Mouse (Mus musculus): ENCODE measurements around the gene Nrn1.

Nrn1 gene

DNA sequence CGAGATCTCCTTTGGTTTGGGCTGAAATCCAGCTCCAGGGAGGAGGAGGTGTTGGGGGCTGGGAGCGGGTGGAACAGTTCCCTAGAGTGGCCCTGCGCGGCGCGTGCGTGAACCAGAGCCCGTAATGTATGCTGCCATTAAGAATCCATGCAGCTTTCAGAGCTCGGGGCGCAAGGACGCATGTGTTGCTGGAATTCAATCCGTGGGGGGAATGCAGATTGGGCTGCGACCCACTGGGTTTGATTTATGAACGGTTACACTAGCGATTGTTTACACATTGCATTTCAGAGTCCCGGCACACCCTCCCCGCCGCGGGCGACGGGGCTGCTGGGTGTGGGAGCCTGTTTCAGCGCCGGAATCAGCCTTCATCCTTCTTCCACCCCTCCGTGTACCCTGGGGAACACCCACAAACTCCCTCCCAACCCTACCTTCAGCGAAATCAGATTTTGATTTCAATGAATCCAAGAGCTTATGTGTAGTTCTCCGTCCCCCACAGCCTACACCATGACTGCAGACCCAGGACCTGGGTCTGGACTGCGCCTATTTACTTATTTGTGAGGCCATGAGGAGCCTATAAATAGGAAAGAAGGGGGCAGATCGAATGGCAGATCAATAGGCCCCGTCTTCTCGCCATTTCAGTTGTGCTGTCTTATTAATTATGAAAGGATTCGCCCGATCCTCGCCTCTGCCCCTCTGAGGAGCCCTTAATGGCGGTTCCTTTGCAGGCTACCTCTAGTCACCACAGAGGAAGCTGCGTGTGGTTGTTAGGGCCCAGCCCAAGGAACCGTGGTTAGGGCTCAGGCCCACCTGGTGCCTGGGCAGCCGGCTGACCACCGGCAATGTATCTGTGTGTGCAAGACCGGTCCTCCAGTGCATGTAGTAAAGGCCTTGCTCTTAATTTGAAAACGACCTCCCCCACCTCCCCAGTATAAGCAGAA lies 10.1 kb downstream of the Nrn1 start:
- peak; percentile 83 for DNase-seq

DNA sequence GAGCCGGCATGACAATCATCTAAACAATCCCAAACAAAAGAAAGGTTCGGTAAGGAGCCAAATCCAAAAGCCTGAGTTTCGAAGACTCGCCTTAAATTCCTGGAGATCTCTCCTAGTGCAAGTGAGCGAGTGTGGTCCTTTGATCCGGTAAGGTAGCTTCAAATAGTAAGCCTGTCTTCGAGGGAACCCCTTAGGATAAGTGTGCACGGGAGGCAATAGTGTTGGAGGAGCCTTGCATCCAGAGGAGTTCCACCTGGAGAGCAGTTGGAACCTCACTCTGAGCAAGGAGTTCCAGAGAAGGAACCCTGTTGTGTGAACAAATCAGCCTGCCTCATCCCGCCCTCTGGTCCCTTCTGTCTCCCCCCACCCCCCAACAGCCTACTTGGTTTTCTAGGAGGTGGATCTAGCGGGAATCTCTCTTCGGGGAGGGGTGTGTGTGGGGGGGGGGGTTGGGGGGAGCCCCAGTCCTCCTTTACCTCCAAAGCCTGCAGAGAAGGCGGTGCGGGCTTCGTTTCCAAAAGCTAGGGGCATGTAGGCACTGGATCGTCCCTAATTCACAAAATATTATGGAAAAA lies 11.1 kb downstream of the Nrn1 start:
- peak; percentile 39 for DNase-seq

DNA sequence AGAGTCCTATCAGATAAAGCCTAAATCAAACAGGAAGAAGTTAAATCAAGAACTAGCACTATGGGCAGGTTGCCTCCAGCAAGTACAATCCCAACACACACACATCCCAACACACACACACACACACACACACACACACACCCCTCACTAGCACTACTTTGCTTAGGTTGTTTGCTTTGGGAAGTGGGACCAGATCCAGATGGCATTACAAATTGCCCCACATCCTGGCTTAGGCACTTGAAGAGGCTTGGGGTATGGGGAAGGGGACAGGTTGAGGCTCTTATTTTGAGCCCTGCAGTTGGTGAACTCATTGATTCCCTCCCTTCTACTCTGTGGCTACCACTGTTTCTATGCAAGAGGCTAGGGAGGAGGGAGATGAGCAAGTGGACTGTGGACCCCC lies 12.6 kb downstream of the Nrn1 start:
- DNase-seq: no peak

DNA sequence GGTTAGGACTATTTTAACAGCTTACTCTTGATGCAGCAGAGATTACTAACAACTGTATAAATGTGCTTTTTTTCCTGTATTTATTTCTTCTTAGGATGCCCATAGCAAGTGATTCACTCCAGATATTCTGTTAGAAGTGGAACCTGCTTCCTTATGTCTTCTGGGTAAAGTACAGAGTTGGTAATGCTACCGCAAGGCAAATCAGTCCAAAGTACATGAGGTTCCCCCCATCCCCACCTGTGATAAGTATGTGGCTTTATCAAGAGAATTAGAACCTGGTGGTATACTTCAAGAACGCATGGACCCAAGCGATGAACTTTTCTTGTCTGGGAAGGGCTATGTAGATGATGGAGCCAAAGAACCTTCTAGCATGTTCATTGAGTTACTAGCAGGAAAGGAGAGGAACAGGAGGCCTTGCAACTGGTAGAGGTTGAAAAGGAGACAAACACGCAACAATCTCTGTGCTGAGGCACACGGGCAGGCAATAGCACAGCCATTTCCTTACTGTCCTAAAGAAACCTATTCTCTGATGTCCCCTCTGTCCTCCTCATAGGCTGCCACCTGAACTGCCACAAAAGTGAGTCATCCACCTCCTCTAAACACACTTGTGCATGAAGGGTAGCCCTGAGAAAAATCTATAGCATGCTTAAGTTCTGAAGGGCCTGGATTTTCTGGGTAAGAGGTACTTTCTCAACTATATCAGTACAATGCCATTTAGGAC lies 14.5 kb downstream of the Nrn1 start:
- DNase-seq: no peak

DNA sequence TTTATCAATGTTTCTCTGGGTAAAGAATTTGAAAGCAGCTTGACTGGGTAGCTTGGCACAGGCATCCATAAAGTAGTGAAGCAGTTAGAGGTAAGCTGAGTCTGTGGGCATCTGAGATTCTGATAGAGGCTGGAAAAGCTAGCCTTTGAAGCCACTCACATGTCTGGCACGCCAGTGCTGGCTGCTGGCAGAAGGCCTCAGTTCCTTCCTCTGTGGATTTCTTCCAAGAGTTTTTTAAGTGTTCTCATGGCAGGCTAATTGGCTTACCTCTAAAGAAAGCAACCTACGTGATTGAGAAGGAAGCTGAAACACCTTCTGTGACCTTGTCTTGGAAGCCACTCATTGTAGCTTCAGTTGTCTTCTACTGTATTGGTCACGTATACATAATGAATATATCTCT lies 17.6 kb downstream of the Nrn1 start:
- DNase-seq: no peak

DNA sequence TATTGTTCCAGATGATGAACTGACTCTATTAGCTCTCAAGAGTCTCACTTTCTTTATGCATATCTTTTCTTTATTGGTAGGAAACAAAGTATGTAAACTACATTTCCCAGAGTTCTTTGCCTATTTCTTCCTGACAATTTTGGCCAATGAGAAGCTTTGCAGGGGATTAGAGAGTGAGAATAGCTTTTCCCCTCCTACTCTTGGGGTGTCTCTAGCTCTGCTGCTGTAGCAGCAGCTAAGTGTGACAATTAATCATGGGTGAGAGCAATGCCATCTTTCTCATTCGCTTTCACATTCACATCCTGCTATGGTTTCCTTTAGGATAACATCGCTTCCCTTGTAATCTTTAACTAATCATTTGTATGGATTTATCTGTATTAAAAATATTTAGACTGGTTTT lies 18.2 kb downstream of the Nrn1 start:
- DNase-seq: no peak

DNA sequence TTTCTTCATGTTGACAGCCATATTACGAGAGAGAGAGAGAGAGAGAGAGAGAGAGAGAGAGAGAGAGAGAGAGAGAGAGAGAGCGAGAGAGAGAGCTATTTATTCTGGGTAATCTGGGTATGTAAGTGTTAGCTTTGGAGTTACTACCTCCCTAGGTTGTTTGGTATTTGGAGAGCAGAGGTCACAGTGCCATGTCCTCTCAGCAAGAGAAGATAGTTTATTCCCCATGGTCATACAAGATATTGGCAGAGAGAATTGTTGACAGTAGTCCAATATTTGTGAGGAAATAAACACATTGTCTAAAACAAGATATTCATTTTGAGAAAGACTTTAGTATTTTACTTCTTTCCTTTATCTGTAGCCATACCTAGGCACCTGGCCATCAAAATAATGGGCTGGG lies 20.8 kb downstream of the Nrn1 start:
- no peak for DNase-seq

DNA sequence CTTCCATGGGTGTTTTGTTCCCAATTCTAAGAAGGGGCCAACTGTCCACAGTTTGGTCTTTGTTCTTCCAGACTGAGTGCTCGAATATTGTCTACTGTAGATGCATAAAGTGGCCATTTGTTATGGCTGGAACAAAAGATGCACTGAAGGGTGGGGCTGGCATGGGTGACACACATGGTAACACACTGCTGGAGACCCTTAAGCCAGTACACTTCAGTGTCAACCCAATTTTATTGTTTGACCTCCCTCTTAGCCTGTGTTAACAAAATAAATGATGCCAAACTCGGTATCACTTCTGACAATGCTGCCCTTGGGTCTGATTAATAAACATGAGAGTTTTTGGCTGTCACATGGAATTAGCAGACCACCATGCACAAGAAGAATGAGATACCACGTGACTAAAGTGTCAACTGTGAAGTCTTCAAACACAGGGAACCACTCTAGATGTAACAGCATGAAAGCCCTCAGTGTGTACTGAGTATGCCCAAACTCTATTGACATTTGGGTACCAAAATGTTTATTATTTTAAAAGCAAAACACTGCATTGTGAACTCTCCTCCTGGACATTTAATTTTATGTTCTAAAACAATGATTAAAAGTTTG lies 27.7 kb downstream of the Nrn1 start:
- DNase-seq: no peak

DNA sequence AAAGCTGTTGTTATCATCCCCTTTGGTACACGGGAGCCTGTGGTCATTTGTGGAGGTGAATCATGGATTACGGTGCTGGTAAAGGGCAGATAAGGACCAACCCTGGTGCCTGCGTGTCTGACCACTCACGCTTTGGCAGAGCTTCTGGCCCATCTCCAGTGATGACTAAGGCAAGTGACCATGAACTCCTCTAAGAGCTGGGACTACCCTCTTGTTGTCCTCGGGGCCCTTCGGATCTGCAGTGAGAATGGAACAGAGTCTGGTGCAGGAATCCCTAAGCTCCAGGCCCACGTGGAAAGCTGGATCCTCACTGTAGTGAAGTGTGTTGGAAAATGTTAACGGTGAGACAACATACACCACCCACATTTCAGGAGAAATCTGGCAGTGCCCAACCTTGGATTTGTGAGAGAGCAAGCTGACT lies 38.6 kb downstream of the Nrn1 start:
- DNase-seq: peak; percentile 69

DNA sequence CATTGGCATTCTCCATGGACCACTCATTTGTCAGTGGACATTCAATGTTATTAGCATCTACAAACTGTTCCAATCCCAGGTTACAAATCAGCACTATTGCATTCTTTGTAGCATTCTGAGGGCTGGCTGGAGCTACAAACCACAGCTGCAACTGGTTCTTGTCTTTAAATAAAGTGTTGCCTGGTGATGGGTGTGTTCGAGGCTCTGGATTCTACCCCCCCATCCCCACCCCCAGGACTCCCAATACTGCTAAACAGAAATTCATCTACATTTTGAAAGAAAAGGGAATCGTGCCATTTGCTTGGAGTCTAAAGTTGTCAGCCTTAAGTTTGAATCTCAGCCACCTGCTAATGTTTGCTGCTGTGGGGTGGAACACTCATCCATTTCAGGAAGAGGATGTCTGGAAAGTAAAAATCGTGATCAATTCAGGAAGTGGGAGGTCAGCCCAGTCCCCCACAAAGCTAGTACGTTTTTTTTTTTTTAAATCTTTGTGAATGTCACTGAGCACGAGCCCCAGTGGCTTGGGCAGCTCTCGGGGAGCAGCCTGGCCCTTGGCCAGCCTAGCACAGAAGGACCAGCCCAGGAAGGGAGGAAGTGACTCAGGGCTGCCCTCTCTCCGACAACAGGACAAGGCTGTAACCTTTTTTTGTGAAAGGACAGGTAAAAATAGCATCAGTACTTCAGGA lies 39.3 kb downstream of the Nrn1 start:
- peak; percentile 77 for DNase-seq

DNA sequence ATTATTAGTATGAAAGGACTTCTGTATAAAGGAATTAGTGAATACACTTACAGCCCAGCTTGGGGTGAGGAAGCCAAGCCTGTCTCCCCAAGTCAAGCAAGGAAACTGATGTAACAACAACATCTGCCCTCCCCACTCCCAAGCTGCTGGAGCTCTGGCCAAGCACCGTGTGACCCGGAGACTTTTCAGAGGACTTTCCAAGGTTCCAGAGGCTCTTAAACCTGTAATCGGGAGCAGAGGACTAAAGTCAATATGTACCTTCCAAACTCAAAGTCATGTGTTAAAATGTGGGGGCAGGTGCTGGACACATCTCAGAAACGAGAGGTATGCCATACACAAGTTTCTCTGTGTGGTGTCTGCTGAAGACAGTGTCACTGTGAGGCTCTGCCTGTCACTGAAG lies 51.4 kb downstream of the Nrn1 start:
- no peak for DNase-seq

DNA sequence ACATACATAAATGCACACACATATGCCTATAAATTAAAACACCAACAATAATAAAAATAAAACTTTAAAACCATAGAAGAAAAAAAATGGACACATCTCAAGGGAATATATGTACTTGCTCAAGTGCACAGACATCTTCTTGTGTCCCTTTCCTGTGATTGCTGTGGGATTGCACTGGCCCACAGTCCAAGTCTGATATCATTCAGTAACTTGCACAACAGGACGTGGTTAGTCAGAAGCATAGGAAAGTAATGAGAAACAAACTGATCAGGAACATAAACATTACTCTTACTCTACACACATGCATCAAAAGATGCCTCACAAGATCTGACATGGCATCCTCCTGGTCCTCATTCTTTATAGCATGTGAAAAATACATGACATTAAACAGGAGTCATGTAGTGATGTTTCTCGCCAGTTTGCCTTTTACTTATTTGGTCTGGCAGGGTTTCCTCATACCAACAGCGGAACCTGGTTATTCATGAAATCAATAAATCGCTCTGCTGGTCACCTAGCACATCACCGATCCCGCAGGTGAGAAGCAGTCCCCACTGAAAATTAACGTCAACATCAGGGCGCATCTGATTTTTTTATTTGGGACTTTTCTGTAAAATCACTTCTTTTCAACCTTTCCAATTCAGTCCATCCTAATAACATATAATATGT lies 54.1 kb downstream of the Nrn1 start:
- no peak for DNase-seq

DNA sequence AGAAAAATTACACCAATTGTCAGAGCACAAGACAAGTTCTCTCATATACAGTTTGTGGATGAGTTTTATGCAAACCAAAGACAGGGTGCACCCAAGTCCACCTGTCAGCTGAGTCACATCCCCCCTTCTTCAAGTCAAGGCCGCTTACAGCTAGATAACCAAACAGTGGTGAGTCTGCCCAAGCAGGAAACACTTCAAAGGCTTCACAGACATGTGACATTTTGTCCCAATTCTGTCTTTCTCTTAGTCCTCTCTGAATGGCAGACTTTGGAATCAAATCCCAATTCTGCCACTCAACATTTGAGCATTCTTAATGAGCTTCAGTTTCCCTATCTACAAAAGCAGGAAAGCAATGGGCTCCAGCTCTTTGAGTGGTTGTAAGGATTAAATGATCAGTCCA lies 55.6 kb downstream of the Nrn1 start:
- no peak for DNase-seq

Measured in cerebellum, adult 8-10 months (tissue).